Mouse (Mus musculus) forebrain, embryonic 14.5 days (tissue): ENCODE measurements at regions not wholly inside any gene's neighbourhood (a gene's known extent, or its start where the extent isn't known, plus 50 kb on each side); places are given as distances from the start of the nearest gene placed in this dataset.

Experiments
- ATAC-seq: fragments of 200-750 bp; cut with Nextera tagmentation; 2 replicates; pipeline ENCODE4 v1.8.0; 2017; ENCODE audit warnings: mild to moderate bottlenecking, moderate library complexity
- DNase-seq: peaks from one replicate; pipeline ENCODE4 v3.0.0-alpha.2; 2015; ENCODE audit warnings: low spot score
- H3K27ac ChIP-seq: fragments of 300-500 bp; sonication (generic); 2 replicates; pipeline ENCODE4 v1.5.1; 2014; ENCODE audit warnings: low read depth, mild to moderate bottlenecking, control low read depth, low read length, moderate library complexity
- H3K27me3 ChIP-seq: fragments of 300-500 bp; sonication (generic); replicated peaks from 2 replicates; pipeline ENCODE4 v1.6.1; 2014; ENCODE audit warnings: low read length, control low read depth, mixed read lengths; ENCODE audit not compliant: control insufficient read depth, insufficient read depth
- H3K36me3 ChIP-seq: fragments of 300-500 bp; sonication (generic); 2 replicates; pipeline ENCODE4 v1.6.1; 2014; ENCODE audit warnings: low read length, control low read depth; ENCODE audit not compliant: control insufficient read depth, insufficient read depth
- H3K4me1 ChIP-seq: fragments of 300-500 bp; sonication (generic); 2 replicates; pipeline ENCODE4 v1.6.1; 2014; ENCODE audit warnings: antibody characterized with exemption, low read length, control low read depth; ENCODE audit not compliant: control insufficient read depth, insufficient read depth
- H3K4me2 ChIP-seq: fragments of 300-500 bp; sonication (generic); 2 replicates; pipeline ENCODE4 v1.6.1; 2014; ENCODE audit warnings: mild to moderate bottlenecking, control low read depth, low read length
- H3K4me3 ChIP-seq: fragments of 300-500 bp; sonication (generic); 2 replicates; pipeline ENCODE4 v1.5.1; 2014; ENCODE audit warnings: low read depth, low read length, control low read depth
- H3K9ac ChIP-seq: fragments of 300-500 bp; sonication (generic); 2 replicates; pipeline ENCODE4 v1.6.1; 2014; ENCODE audit warnings: mild to moderate bottlenecking, low read length, control low read depth, moderate library complexity
- H3K9me3 ChIP-seq: fragments of 300-500 bp; sonication (generic); replicated peaks from 2 replicates; pipeline ENCODE4 v1.6.1; 2016; ENCODE audit warnings: low read length, control low read depth, mixed read lengths; ENCODE audit not compliant: control insufficient read depth
- WGBS: fragments of 180-500 bp; shearing (Covaris S2); extraction: QIAGEN DNeasy Blood & Tissue Kit; methylation state at CpG from one replicate; pipeline ENCODE4 v1.1.7; 2014; 5-methylcytosine and 5-hydroxymethylcytosine counted together

GRCm38 (mm10) chr1:108925563-108925962 is 1056.7 kb upstream of the Cdh7 start:
- no peak overlapping the region for H3K4me3 ChIP-seq
- no peak for ATAC-seq
- no peaks in the 10 kb centered on the region for H3K9me3 ChIP-seq
- no peak overlapping the region for H3K4me2 ChIP-seq
- no peaks in the 10 kb centered on the region for H3K36me3 ChIP-seq
- no peak overlapping the region for H3K9ac ChIP-seq
- WGBS = 77% methylated on average over 4 of the region's 4 CpGs
- no peak for DNase-seq
- no peaks in the 10 kb centered on the region for H3K4me1 ChIP-seq
- H3K27ac ChIP-seq = no peak overlapping the region
- H3K27me3 ChIP-seq = no peaks in the 10 kb centered on the region

DNA sequence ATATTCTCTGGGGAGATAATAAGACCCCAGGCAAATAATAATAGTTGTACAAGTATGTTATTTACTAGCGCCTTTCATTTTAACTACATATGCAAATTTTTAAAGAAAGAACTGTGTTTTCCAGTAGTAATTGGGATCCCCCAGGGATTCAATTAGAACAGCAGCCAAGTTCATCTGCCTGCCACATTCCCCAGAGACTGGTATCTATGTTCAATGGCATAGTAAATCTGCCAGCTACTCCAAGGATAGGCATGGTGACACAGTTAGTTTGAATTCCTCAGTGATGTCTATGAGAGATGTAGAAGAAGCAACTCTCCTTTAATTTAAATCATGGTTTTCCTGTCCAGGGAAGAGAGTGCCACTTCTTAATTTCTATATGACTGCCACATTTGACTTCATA is 1047.9 kb upstream of the Cdh7 start:
- H3K9ac ChIP-seq = no peak overlapping the region
- ATAC-seq = 0 out of 2 replicates have a peak, but pooled peaks have one; percentile 42
- no peak overlapping the region for H3K27ac ChIP-seq
- H3K4me1 ChIP-seq = no peaks in the 10 kb centered on the region
- no peak overlapping the region for H3K4me3 ChIP-seq
- peak; percentile 60 for DNase-seq
- H3K4me2 ChIP-seq = no peak overlapping the region
- H3K27me3 ChIP-seq = no peaks in the 10 kb centered on the region
- no peaks in the 10 kb centered on the region for H3K9me3 ChIP-seq
- WGBS = 75% methylated on average over 1 of the region's 1 CpGs
- H3K36me3 ChIP-seq = no peaks in the 10 kb centered on the region

- H3K27me3 ChIP-seq = no peaks in the 10 kb centered on the region
- DNase-seq (peak; percentile 80), ATAC-seq (peak; percentile 82)
- H3K9me3 ChIP-seq = no peaks in the 10 kb centered on the region
- WGBS = 9% methylated on average over 1 of the region's 1 CpGs
- H3K9ac ChIP-seq = no peak overlapping the region
- no peaks in the 10 kb centered on the region for H3K4me1 ChIP-seq
- no peaks in the 10 kb centered on the region for H3K36me3 ChIP-seq
- H3K27ac ChIP-seq = no peak overlapping the region
- H3K4me3 ChIP-seq = no peak overlapping the region
- H3K4me2 ChIP-seq = no peak overlapping the region
Measured at GRCm38 (mm10) chr1:108974866-108975265, 1007.4 kb upstream of the Cdh7 start.

DNA sequence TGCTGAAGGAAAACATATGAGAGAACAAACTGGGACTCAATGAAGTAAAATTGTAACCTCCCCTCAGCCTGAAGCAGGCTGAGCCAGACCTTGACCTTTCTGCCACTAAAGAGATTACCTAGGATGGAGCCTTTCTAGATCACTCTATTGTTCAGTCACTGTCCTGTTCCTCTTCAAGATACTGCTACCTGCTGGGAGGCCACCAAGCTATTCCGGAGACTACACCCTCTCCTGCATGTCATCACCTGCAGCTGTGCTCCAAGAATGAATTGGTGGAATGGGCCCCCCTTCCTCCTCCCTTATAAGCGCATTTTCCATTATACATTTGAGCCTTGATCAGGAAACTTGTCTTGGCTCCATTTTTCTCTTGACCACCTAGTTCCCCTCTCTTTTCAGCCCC is 987.6 kb upstream of the Cdh7 start:
- Histone ChIP-seq H3K27me3 (no peaks in the 10 kb centered on the region), H3K36me3 (no peaks in the 10 kb centered on the region), H3K4me2 (no peak overlapping the region), H3K4me3 (no peak overlapping the region), H3K4me1 (no peaks in the 10 kb centered on the region), H3K9ac (no peak overlapping the region), H3K9me3 (no peaks in the 10 kb centered on the region), H3K27ac (no peak overlapping the region)
- no peak for ATAC-seq
- DNase-seq = no peak
- 84% methylated on average over 2 of the region's 2 CpGs for WGBS
